Mouse (Mus musculus): ENCODE results near the gene Clec3a. TPM values are rescaled to one million over a fixed set of nuclear protein-coding genes. Genes with fewer than 3 reads are reported as not detected.

The Clec3a gene
- total RNA-seq (2022) = not detected

DNA sequence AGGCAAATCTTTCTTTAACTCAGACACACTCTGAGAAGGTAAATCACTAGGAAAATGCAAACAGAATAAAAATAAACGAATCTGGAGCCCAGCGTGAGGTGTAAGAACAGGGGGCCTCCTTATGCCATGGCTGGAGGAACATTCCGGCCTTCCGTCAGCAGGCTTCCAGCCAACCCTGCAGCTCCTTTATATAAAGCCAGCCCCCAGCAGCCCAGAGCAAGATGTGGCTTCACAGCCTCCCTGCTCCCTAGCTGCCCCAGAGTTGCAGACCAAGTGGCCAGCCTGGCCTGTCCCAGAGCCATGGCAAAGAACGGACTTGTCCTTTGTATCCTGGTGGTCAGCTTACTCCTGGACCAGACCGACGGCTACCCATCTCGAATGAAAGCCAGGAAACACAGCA lies at the start of gene Clec3a:
Gene Clec3a, plus strand, starts transcription at position 301 of the 400 bp plus-strand sequence.
- no peak for DNase-seq (ENCODE audit: low spot score in 2 of 2)

DNA sequence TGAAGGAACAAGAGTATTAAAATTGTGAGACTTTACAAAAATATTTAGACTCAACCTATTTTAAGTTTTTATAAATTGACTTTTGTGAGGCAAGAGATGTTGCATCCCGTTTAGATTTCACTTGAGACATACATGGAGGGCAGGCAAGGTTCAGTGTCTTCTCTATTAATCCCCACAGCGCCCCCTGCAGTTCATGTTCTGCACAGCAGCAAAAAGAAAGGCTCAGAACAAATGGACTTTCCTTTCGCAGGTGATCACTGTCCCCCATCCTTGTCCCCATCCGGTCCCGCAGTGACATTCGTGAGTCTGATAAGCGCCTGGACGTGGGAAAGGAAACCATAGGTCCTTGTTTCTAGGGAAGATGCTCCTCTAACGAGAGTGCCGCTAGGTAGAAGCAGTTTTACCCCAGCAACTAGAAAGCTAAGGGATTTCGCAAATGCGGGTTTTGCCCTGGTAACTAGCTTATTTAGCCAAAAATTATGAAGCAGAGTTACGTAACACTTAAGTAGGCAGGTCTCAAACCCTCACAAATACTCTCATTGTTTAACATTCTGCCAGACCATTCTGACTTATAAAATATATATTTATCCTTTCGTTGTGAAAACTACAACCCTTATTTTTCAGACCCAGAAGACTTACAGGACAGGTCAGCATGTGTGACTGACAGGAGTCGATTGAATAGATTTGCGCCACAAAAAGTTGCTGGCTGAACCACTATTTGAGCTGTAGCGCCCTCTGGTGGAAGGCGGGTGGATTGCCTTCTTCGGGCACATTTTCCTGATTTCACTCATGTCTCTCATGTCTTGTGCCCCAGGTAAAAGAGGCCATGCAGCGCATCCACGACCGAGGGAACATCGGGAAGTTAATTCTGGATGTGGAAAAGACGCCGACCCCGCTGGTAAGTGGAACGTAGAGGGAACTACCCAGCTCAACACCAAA lies 48.6 kb upstream of the Clec3a start:
- peak; percentile 28 to 85 for DNase-seq (ENCODE audit: low spot score in 2 of 2)

DNA sequence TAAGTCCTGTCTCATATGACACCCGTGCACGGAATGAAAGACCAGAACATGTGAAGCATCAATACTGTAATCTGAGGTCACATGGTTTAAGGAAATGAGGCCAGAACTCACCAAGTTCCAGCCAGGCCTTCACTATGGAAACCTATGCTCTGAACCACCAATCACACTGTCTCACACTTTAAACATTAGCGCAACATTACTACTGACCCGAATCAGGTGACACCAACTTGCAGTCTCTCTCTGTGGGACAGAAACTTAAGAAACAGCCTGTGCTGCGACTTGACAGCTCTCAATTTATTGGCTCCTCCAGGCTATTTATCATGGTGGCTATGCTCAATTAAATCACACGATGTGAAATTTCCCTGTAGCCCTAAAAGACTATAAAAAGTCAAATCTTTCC lies 43.5 kb upstream of the Clec3a start:
- no peak for DNase-seq (ENCODE audit: low spot score in 2 of 2)

GRCm38 (mm10) chr8:114384189-114384588 lies 33.7 kb upstream of the Clec3a start:
- no peak for DNase-seq (ENCODE audit: low spot score in 2 of 2)

DNA sequence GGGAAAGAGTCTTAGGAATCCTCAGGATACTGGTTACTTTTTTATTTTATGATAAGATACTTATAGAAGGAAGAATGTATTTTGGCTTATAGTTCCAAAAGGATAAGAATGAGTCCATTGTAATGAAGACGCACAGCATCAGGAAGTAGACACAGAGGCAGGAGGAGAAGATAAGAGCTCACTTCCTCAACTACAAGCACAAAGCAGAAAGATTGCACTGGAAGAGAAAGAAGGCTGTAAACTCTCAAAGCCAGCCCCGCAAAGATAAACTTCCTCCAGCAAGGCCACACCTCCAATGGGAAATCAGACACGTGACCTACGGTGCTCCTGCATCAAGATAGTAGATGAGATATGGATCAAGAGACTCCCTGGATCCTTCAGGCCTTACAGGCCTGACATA lies 30.4 kb upstream of the Clec3a start:
- DNase-seq (ENCODE audit: low spot score in 2 of 2) = no peak

- no peak for DNase-seq (ENCODE audit: low spot score in 2 of 2)
Measured at GRCm38 (mm10) chr8:114390465-114391254, 27.2 kb upstream of the Clec3a start.

- no peak for DNase-seq (ENCODE audit: low spot score in 2 of 2)
Measured at GRCm38 (mm10) chr8:114398326-114398725, 19.6 kb upstream of the Clec3a start.

DNA sequence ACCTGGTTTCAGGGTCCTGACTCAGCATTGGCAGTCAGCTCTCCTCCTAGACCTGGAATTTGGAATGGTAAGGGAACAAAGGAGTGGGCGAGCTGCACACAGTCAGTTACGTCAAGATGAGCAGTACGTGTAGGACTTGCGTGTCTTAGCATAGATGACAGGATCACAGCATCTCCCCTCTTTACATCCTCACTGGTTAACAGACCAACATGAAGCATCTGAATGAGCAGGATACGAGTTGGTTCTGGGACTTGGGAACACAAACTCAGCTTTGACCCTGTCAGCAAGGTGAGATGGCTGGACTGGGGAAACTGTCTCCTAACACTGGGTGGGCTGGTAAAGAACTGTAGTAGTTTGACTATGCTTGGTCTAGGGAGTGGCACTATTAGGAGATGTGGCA lies 18.6 kb upstream of the Clec3a start:
- no peak for DNase-seq (ENCODE audit: low spot score in 2 of 2)

DNA sequence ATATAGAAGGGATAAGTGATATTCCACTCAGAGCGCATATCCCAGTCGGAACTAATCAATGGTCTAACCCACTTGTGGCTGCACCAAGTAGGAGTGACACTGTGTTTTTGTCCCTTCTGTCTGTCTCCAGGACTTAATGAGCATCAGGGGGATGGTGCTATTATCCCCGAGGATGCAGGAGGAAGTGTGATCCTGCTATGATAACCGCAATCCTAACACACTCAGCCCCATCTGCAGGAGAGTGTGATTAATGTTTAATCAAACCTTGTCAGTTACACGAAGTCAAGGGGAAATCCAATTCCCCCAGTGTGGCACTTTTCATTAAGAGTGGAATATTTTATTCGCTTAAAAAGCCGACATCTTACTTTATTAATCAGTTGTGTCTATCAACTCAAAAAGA lies 16.2 kb upstream of the Clec3a start:
- no peak for DNase-seq (ENCODE audit: low spot score in 2 of 2)

GRCm38 (mm10) chr8:114411421-114411820 lies 6.5 kb upstream of the Clec3a start:
- no peak for DNase-seq (ENCODE audit: low spot score in 2 of 2)

- no peak for DNase-seq (ENCODE audit: low spot score in 2 of 2)
Measured at GRCm38 (mm10) chr8:114418486-114418885, 600 bp downstream of the Clec3a start.

DNA sequence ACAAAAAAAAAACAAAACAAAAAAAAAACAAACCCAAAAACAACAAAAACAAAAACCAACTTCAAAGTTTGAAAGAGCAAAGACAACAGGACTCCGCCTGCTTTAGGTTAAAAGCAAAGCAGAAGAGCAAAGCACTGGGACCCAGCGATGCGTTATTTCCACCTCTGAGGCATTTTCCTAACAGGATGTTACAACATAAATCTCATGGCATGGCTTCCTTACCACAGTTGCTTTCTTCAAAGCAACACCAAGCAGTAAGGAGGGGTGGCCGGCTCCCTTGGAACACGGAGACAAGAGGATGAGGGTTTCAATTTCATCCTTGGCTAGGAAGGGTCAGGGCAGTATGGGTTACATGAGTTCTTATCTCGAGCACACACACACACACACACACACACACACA lies 1.0 kb downstream of the Clec3a start:
- DNase-seq (ENCODE audit: low spot score in 2 of 2) = no peak

DNA sequence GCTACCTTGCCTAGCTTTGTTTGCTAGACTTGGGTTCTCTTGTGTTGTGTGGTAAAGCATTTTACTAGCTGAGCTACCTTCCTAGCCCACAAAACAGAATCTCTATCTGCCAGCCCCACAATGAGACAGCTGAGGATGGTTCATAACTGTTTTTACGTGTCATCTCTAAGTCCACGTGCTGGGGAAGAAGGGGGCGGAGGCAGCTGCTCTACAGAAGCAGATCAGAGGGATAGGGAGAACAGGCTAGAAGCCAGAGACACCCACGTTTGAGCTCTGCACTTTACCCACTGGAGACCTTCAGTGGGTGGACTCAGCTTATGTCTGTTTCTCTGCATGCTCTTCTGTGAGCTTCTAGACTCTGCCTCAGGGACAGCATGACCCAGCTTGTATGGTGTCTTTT lies 3.7 kb downstream of the Clec3a start:
- DNase-seq (ENCODE audit: low spot score in 2 of 2) = peak in 1 of 2 experiments; percentile 45

- DNase-seq (ENCODE audit: low spot score in 2 of 2) = peak in 1 of 2 experiments; percentile 57
Measured at GRCm38 (mm10) chr8:114438236-114438635, 20.4 kb downstream of the Clec3a start.

- peak; percentile 99 to 100 for DNase-seq (ENCODE audit: low spot score in 2 of 2)
Measured at GRCm38 (mm10) chr8:114439334-114440204, 21.7 kb downstream of the Clec3a start, which contains the start of gene Wwox. Gene Wwox, plus strand, starts transcription at chr8:114439655.

- DNase-seq (ENCODE audit: low spot score in 2 of 2) = no peak
Measured at GRCm38 (mm10) chr8:114440205-114440589, 22.3 kb downstream of the Clec3a start.

GRCm38 (mm10) chr8:114441616-114442015 lies 23.7 kb downstream of the Clec3a start:
- no peak for DNase-seq (ENCODE audit: low spot score in 2 of 2)

DNA sequence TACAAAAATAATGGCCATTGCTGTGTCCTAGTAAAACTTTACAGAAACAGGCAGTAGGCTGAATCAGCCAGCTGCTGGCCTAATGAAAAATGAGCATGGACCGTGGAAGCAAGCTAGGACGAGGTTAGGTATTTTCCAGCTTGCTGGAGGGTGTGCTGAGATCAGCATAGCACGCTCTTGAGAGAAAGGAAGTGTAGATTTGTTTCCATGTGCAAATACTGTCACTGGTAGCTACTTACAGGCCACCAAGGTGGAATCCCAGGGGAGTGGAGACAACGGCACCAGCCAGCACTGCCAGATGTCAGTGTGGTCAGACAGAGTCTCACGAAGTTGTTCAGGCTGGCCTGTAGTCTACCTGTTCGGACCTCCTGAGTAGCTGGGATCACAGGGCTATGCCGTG lies 29.0 kb downstream of the Clec3a start:
- DNase-seq (ENCODE audit: low spot score in 2 of 2) = no peak

DNA sequence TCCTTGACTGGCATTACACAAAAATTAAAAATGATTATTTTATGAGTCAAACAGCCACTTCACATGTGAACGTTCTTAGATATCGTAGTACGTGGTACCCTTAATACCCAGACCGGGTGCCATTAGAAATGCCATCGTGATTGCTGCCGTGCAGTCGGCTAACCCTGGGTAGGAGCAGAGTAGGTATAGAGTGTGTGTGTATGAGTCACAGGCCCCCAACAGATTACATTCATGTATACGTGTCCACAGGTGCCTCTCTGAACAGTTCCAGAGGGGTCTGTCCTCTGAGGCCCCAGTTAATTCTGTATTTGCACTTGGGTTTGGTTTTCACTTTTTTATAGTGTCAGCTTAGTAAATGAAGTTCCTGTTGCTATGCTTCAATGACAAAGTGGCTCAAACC lies 34.4 kb downstream of the Clec3a start:
- DNase-seq (ENCODE audit: low spot score in 2 of 2) = no peak

DNA sequence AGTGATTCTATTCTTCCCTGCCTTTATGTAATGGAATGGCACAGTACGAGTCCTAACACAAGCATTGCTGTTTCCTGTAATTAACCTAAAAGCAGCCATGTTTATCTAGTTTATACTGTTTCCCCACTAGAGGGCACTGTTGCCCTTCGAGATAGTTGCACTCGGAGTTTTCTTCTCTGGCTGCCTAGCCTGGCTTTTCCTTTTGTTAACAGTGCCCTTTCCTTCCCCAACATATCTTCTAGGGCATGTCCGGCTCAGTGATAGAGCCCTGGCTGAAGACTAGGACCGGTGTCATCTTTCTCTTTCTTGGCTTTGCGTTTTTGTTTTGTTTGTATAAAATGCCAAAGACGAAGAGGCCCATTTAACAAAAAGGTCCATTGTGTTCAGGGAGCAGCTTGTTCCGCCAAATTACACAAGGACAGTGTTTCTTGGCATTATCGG lies 34.9 kb downstream of the Clec3a start:
- DNase-seq (ENCODE audit: low spot score in 2 of 2) = no peak

DNA sequence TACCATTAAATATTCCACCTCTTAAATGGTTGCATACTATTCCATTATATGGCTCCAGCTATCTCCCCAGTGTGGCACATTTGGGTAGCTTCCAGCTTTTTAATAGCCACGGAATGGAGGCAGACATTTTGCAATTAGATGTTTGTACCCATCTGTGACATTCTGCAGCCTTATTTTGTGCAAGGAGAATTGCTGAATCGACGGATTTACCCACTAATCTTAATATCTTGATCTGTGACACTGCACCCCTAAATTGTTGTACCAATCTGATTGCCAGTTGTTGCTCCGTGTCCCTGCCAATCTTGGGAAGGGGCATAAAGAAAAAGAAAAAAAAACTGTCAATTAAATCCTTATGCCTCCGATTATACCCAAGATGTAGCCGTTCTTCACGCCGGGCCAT lies 37.4 kb downstream of the Clec3a start:
- DNase-seq (ENCODE audit: low spot score in 2 of 2) = no peak

All from left cerebral cortex, adult 8-10 months (tissue).